Mouse (Mus musculus) right cerebral cortex, adult 2 months (tissue): ENCODE measurements around the gene Ltbp1.

Source experiments
- DNase-seq, 2 experiments: peaks; one replicate each; pipeline ENCODE4 v3.0.0; 2021 to 2022; ENCODE audit warnings: low spot score in 2 of 2

The Ltbp1 gene

GRCm38 (mm10) chr17:75004820-75005219, 548 bp upstream of the Ltbp1 start:
- DNase-seq, result peak; percentile 70 to 80

- DNase-seq, result peak; percentile 27 to 31
Observed at GRCm38 (mm10) chr17:75005685-75006680, 615 bp downstream of the Ltbp1 start.

- DNase-seq, result no peak
Observed at GRCm38 (mm10) chr17:75010955-75011354, 5.6 kb downstream of the Ltbp1 start.

- DNase-seq, result no peak
Observed at GRCm38 (mm10) chr17:75013211-75013610, 7.8 kb downstream of the Ltbp1 start.

GRCm38 (mm10) chr17:75013868-75014267, 8.5 kb downstream of the Ltbp1 start:
- peak; percentile 12 to 18 for DNase-seq

GRCm38 (mm10) chr17:75014601-75015356, 9.4 kb downstream of the Ltbp1 start:
- no peak for DNase-seq

GRCm38 (mm10) chr17:75015546-75015945, 10.2 kb downstream of the Ltbp1 start:
- no peak for DNase-seq

- no peak for DNase-seq
Observed at GRCm38 (mm10) chr17:75017423-75017822, 12.1 kb downstream of the Ltbp1 start.

GRCm38 (mm10) chr17:75018142-75018541, 12.8 kb downstream of the Ltbp1 start:
- DNase-seq, result no peak

GRCm38 (mm10) chr17:75020026-75020425, 14.7 kb downstream of the Ltbp1 start:
- no peak for DNase-seq

- DNase-seq, result no peak
Observed at GRCm38 (mm10) chr17:75020619-75021018, 15.3 kb downstream of the Ltbp1 start.

GRCm38 (mm10) chr17:75027358-75028131, 22.2 kb downstream of the Ltbp1 start:
- peak in 1 of 2 experiments; percentile 10 for DNase-seq

GRCm38 (mm10) chr17:75033356-75033755, 28.0 kb downstream of the Ltbp1 start:
- DNase-seq, result no peak

- no peak for DNase-seq
Observed at GRCm38 (mm10) chr17:75033872-75034615, 28.7 kb downstream of the Ltbp1 start.

- no peak for DNase-seq
Observed at GRCm38 (mm10) chr17:75036881-75037280, 31.5 kb downstream of the Ltbp1 start.

- DNase-seq, result no peak
Observed at GRCm38 (mm10) chr17:75039017-75039416, 33.6 kb downstream of the Ltbp1 start.

GRCm38 (mm10) chr17:75049366-75049969, 44.1 kb downstream of the Ltbp1 start:
- DNase-seq, result no peak

- DNase-seq, result no peak
Observed at GRCm38 (mm10) chr17:75051440-75051925, 46.1 kb downstream of the Ltbp1 start.

GRCm38 (mm10) chr17:75055235-75055634, 49.9 kb downstream of the Ltbp1 start:
- DNase-seq, result no peak

- DNase-seq, result no peak
Observed at GRCm38 (mm10) chr17:75055961-75056360, 50.6 kb downstream of the Ltbp1 start.
